Mouse (Mus musculus) midbrain, embryonic 15.5 days (tissue): ENCODE measurements around the gene Ubr1. TPM values are rescaled to one million over a fixed set of nuclear protein-coding genes. Genes with fewer than 3 reads are reported as not detected.

Experiments used
- ATAC-seq: fragments of 200-750 bp; cut with Nextera tagmentation; replicated peaks from 2 replicates; pipeline ENCODE4 v1.8.0; 2017; ENCODE audit warnings: moderate TSS enrichment
- H3K27ac ChIP-seq: fragments of 300-500 bp; sonication (generic); 2 replicates; pipeline ENCODE4 v1.5.1; 2015; ENCODE audit warnings: mild to moderate bottlenecking, inconsistent platforms
- H3K27me3 ChIP-seq: fragments of 300-500 bp; sonication (generic); replicated peaks from 2 replicates; pipeline ENCODE4 v1.6.1; 2015; ENCODE audit warnings: inconsistent platforms
- H3K36me3 ChIP-seq: fragments of 300-500 bp; sonication (generic); replicated peaks from 2 replicates; pipeline ENCODE4 v1.6.1; 2015; ENCODE audit warnings: inconsistent platforms
- H3K4me1 ChIP-seq: fragments of 300-500 bp; sonication (generic); 2 replicates; pipeline ENCODE4 v1.6.1; 2015; ENCODE audit warnings: inconsistent platforms
- H3K4me2 ChIP-seq: fragments of 300-500 bp; sonication (generic); 2 replicates; pipeline ENCODE4 v1.6.1; 2015; ENCODE audit warnings: inconsistent platforms, mild to moderate bottlenecking, moderate library complexity
- H3K4me3 ChIP-seq: fragments of 300-500 bp; sonication (generic); 2 replicates; pipeline ENCODE4 v1.5.1; 2015; ENCODE audit warnings: mild to moderate bottlenecking, inconsistent platforms
- H3K9ac ChIP-seq: fragments of 300-500 bp; sonication (generic); 2 replicates; pipeline ENCODE4 v1.6.1; 2015; ENCODE audit warnings: mild to moderate bottlenecking, inconsistent platforms
- H3K9me3 ChIP-seq: fragments of 300-500 bp; sonication (generic); 2 replicates; pipeline ENCODE4 v1.6.1; 2016; ENCODE audit warnings: inconsistent platforms
- WGBS: fragments of 180-500 bp; shearing (Covaris S2); methylation state at CpG from one replicate; pipeline ENCODE4 v1.1.7; 2015; ENCODE audit warnings: mixed read lengths; 5-methylcytosine and 5-hydroxymethylcytosine counted together
- polyA plus RNA-seq: library from polyadenylated mRNA; unstranded; fragments of >200 nt; fragmentation: Nextera tagmentation; extraction: Ambion mirVana; gene quantifications from 2 replicates; pipeline ENCODE4 v1.2.1, GENCODE M21; 2015

Ubr1 gene
- polyA plus RNA-seq, 1 experiment from 2014 or later: 38.5 TPM

DNA sequence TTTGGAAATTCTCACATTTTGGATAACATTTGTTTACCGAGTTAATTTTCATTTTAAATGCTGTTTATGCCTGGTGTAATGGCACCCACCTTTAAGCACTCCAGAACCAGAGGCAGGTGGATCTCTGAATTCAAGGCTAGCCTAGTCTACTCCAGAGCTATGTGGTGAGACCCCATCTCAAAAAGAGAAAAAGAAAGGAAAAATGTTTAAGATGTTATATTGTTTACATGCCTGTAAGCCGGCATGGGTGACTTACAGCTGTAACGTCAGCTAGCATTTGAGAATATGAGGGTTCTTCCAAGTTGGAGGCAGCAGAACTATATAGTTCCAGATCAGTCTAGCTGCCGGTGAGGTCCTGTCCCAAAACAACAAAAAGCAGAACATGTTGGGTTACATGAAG, 1.3 kb upstream of the Ubr1 start:
- WGBS: 94% methylated on average over 4 of the region's 4 CpGs
- H3K4me3 ChIP-seq: no peak overlapping the region
- H3K4me1 ChIP-seq: peaks cover 35% of the 10 kb centered on the region
- no peaks in the 10 kb centered on the region for H3K9me3 ChIP-seq
- 0 out of 2 replicates have a peak, but pooled peaks cover 3% of the 10 kb centered on the region for H3K27me3 ChIP-seq
- no peak for ATAC-seq
- no peak overlapping the region for H3K9ac ChIP-seq
- H3K4me2 ChIP-seq: no peak overlapping the region
- no peaks in the 10 kb centered on the region for H3K36me3 ChIP-seq
- no peak overlapping the region for H3K27ac ChIP-seq

DNA sequence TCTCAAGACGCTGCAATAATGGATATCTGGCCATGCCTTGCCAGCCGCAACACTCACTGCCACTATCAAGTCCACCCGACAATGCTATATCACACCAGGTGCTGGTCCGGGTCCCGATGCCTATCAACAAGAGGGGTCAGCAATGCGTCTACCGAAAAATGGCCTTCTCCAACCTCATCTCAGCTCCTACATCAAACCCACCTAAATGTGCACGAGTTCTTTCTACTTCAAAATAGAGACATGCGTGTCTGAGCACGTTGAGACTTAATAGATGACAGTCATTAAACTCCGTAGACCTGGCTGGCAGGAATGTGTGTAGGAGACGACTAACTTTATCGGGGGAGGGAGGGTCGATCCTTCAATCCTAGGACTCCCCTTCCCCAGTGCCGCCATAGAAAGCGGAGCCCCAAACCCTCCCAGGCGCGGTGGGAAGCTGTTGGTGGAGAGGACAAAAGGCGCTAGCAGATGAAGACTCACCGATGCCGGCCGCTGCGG, 423 bp downstream of the Ubr1 start:
- peak; percentile 84 for ATAC-seq
- H3K36me3 ChIP-seq: no peaks in the 10 kb centered on the region
- peak overlapping the region; percentile 91 for H3K27ac ChIP-seq
- WGBS: under 1% methylated on average over 23 of the region's 23 CpGs
- H3K4me1 ChIP-seq: peaks cover 32% of the 10 kb centered on the region
- H3K4me3 ChIP-seq: peak overlapping the region; percentile 89
- no peaks in the 10 kb centered on the region for H3K9me3 ChIP-seq
- H3K9ac ChIP-seq: peak overlapping the region; percentile 85
- H3K4me2 ChIP-seq: peak overlapping the region; percentile 71
- H3K27me3 ChIP-seq: 0 out of 2 replicates have a peak, but pooled peaks cover 3% of the 10 kb centered on the region

DNA sequence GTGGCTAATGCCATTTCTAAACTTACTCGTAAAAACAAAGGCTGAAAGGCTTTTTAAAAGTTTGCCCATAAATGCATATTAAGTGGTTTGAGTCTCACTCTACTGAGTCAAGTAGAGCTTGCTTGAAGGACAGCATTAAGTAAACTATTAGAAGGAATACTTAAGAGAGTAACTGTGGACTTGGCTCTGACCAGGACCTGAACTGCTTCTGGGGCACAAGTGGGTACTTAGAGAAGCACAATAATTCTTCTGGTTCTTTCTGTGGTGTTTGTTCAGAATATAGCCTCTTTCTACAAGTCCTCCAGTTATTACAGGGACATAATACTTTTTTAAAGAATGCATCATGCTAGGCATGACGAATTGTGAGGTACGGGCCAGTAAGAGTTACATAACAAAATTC, 5.0 kb downstream of the Ubr1 start:
- H3K4me3 ChIP-seq: no peak overlapping the region
- no peak for ATAC-seq
- no peaks in the 10 kb centered on the region for H3K9me3 ChIP-seq
- WGBS: 89% methylated on average over 3 of the region's 3 CpGs
- H3K27me3 ChIP-seq: no peaks in the 10 kb centered on the region
- H3K4me2 ChIP-seq: no peak overlapping the region
- H3K4me1 ChIP-seq: peaks cover 22% of the 10 kb centered on the region
- H3K9ac ChIP-seq: no peak overlapping the region
- H3K27ac ChIP-seq: no peak overlapping the region
- H3K36me3 ChIP-seq: 0 out of 2 replicates have a peak, but pooled peaks cover 3% of the 10 kb centered on the region

DNA sequence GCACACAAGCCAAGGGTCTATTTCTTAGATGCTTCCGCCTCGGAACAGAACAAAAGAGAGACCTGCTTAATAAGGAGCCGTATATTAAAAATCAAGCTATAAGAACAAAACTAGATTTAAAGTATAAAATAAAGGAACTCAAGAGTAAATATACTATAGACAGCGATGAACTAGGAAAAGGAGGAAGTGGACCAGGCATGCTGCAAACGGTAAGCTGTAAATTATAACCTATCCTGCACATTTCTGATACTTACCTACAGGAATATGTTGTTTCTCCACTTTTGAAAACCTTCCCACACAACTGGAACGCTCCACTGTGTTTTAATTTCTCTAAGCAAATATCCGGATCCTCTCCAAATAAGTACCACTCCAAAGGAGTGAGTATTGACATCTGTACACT, 7.4 kb downstream of the Ubr1 start:
- no peak for ATAC-seq
- no peak overlapping the region for H3K4me3 ChIP-seq
- H3K27me3 ChIP-seq: no peaks in the 10 kb centered on the region
- no peak overlapping the region for H3K9ac ChIP-seq
- 0 out of 2 replicates have a peak, but pooled peaks cover 7% of the 10 kb centered on the region for H3K4me1 ChIP-seq
- no peak overlapping the region for H3K27ac ChIP-seq
- 94% methylated on average over 7 of the region's 7 CpGs for WGBS
- H3K9me3 ChIP-seq: no peaks in the 10 kb centered on the region
- H3K4me2 ChIP-seq: no peak overlapping the region
- 0 out of 2 replicates have a peak, but pooled peaks cover 3% of the 10 kb centered on the region for H3K36me3 ChIP-seq

DNA sequence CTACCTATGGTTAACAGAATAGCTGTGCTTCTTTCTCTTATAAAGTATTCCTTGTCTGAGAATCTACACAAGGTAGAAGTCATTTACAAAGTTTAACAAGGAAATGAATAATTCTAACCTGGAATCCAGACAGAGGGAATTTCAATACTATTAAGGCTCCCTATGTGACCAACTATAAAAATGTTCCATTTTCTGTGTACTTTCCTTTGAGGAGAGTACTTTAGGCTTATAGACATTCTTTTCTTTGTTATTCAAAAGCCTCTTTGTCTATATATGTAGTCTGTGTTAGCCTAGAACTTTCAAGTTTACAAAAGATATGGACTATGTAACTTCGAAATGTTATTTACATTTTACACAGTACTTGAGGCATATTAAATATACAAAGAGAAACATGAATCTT, 10.3 kb downstream of the Ubr1 start:
- ATAC-seq: no peak
- Histone ChIP-seq H3K9ac (no peak overlapping the region), H3K36me3 (0 out of 2 replicates have a peak, but pooled peaks cover 3% of the 10 kb centered on the region), H3K27me3 (no peaks in the 10 kb centered on the region), H3K9me3 (no peaks in the 10 kb centered on the region), H3K4me2 (no peak overlapping the region), H3K4me3 (no peak overlapping the region), H3K27ac (no peak overlapping the region), H3K4me1 (no peaks in the 10 kb centered on the region)
- WGBS: 94% methylated on average over 1 of the region's 1 CpGs

DNA sequence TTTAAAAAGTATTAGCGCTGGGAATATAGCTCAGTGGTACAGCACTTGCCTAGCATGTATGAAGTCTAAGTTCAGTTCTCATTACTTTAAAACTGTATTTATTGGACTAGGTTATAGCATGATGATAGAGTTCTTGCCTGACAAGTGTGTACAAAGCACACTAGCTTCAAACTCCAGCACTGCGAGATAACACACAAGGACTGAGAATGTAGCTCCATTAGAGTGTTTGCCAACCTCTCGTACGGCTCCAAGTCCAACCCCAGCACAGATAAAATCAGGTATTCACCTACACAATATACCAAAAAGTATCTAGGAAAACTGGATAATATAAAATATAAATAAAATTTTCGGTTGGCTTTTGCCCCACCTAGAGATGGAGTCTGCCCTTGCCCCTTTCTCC, 10.7 kb downstream of the Ubr1 start:
- no peak for ATAC-seq
- Histone ChIP-seq H3K27ac (no peak overlapping the region), H3K4me2 (no peak overlapping the region), H3K27me3 (no peaks in the 10 kb centered on the region), H3K4me3 (no peak overlapping the region), H3K4me1 (no peaks in the 10 kb centered on the region), H3K9ac (no peak overlapping the region), H3K9me3 (no peaks in the 10 kb centered on the region), H3K36me3 (peaks cover 3% of the 10 kb centered on the region; the same call in 1 of the 2 replicates)
- 97% methylated on average over 5 of the region's 5 CpGs for WGBS

DNA sequence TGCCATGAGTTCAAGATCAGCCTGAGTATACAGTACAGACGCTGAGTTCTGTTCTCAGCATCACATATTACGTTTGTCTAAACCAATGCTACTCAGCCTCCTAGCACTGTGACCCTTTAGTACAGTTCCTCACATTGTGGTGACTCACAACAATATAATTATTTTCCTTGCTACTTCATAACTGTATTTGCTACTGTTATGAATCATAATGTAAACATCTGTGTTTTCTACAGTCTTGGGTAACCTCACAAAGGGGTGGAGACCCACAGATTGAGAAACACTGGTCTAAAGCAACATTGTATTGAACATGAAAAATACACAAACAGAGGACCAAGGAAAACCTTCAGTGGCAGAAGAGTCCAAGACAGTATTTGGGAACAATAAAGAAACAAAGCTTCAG, 11.2 kb downstream of the Ubr1 start:
- Histone ChIP-seq H3K4me2 (no peak overlapping the region), H3K4me3 (no peak overlapping the region), H3K27me3 (no peaks in the 10 kb centered on the region), H3K9ac (no peak overlapping the region), H3K27ac (no peak overlapping the region), H3K4me1 (no peaks in the 10 kb centered on the region), H3K36me3 (peaks cover 3% of the 10 kb centered on the region; the same call in 1 of the 2 replicates), H3K9me3 (no peaks in the 10 kb centered on the region)
- ATAC-seq: no peak
- WGBS: 93% methylated on average over 2 of the region's 2 CpGs

DNA sequence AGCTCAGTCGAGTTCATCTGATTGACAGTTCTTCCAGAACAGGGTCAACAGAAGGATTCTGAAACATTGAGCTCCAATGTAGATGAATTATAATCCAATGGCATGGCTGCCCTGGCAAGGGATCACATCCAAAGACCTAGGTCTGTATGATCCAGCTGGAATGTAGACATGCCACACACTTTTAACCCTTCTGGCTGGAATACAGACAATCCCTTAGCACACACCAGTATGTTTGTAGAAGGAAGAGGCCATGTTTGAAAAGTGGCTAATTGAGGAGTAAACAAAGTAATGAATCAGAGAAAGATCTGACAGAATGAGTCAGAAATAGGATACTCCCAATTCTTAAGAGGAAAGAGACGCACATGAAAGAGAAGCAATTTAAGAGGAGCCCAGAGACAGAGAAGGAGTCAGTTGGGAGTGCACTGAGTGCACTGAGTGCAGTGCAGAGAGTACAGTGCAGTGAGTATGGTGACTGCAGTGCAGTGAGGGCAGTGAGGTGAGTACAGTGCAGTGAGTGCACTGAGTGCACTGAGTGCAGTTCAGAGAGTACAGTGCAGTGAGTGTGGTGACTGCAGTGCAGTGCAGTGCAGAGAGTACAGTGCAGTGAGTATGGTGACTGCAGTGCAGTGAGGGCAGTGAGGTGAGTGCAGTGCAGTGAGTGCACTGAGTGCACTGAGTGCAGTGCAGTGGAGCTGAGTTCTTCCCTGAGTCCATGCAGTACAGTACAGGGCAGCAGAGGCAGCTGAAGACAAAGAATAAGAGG, 18.2 kb downstream of the Ubr1 start:
- peaks cover 11% of the 10 kb centered on the region; the same call in 1 of the 2 replicates for H3K36me3 ChIP-seq
- 83% methylated on average over 2 of the region's 2 CpGs for WGBS

DNA sequence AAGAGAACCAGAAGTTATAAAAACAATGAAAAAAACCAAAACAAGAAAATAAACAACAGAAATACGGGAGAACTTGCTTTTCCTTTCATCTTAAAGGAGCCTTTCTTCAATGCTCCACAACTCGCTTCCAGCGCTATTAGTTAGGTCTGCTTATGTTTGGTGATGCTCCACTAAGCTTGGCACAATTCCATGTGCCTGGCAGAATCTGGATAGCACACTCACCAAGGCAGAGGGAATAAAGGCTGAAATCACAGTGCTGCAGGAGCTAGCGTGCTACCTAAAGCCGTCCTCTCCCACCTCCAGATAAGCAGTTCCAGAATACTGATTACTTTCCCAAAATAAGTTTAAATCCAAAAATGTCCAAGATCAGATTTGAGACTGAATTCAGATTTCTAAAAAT, 19.3 kb downstream of the Ubr1 start:
- Histone ChIP-seq H3K27me3 (no peaks in the 10 kb centered on the region), H3K4me3 (no peak overlapping the region), H3K9me3 (no peaks in the 10 kb centered on the region), H3K4me1 (no peaks in the 10 kb centered on the region), H3K9ac (no peak overlapping the region), H3K36me3 (peaks cover 19% of the 10 kb centered on the region), H3K4me2 (no peak overlapping the region), H3K27ac (no peak overlapping the region)
- WGBS: 79% methylated on average over 5 of the region's 5 CpGs
- no peak for ATAC-seq

More for the DNA sequence above, 18.2 kb downstream of the Ubr1 start:
- H3K9ac ChIP-seq: no peak overlapping the region
- H3K27me3 ChIP-seq: no peaks in the 10 kb centered on the region
- H3K27ac ChIP-seq: no peak overlapping the region
- no peak for ATAC-seq
- H3K4me2 ChIP-seq: no peak overlapping the region
- no peak overlapping the region for H3K4me3 ChIP-seq
- H3K4me1 ChIP-seq: no peaks in the 10 kb centered on the region
- no peaks in the 10 kb centered on the region for H3K9me3 ChIP-seq

DNA sequence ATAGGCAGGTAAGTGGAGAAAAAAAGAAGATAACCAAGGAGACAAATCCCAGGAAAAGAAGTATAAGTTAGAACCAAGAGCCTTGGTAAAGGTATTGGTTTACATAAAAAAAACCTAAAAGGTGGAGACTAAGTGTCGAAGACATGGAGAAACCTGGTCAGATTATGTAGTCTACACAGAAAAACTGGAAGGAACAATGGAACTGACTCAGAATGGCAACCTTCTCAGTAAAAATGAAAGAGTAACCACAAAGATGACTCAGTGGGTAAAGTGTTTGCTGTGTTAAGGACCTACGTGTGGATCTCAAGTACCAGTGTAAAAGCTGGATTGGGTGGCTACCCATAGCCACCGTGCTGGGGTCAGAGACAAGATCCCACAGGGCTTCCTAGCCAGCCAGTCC, 37.5 kb downstream of the Ubr1 start:
- H3K4me2 ChIP-seq: no peak overlapping the region
- WGBS: 98% methylated on average over 3 of the region's 3 CpGs
- no peaks in the 10 kb centered on the region for H3K4me1 ChIP-seq
- no peak overlapping the region for H3K4me3 ChIP-seq
- H3K9ac ChIP-seq: no peak overlapping the region
- H3K27me3 ChIP-seq: no peaks in the 10 kb centered on the region
- ATAC-seq: no peak
- no peaks in the 10 kb centered on the region for H3K9me3 ChIP-seq
- H3K27ac ChIP-seq: no peak overlapping the region
- H3K36me3 ChIP-seq: peaks cover 51% of the 10 kb centered on the region

DNA sequence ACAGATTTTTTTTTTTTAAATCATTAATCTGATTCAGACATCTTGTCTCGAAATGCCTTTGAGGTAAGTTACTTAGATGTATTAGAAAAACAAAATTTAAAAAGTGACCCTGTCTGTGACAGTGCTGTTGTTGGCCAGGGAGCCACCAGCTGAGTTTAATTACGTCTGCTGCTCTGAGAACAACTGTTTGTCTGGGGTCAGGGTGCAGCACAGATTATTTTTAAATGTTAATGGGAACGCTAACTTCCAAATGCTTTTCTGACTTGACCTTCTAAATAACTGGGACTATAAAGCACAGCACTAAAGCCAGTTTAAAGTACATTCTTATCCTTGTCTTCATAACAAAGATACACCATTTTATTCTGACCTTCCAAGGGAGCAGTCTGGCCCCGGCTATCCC, 61.0 kb downstream of the Ubr1 start:
- H3K36me3 ChIP-seq: peaks cover 23% of the 10 kb centered on the region
- WGBS: 80% methylated on average over 4 of the region's 4 CpGs
- H3K9ac ChIP-seq: no peak overlapping the region
- H3K4me3 ChIP-seq: no peak overlapping the region
- no peaks in the 10 kb centered on the region for H3K27me3 ChIP-seq
- H3K4me1 ChIP-seq: no peaks in the 10 kb centered on the region
- ATAC-seq: no peak
- H3K4me2 ChIP-seq: no peak overlapping the region
- no peak overlapping the region for H3K27ac ChIP-seq
- H3K9me3 ChIP-seq: no peaks in the 10 kb centered on the region

DNA sequence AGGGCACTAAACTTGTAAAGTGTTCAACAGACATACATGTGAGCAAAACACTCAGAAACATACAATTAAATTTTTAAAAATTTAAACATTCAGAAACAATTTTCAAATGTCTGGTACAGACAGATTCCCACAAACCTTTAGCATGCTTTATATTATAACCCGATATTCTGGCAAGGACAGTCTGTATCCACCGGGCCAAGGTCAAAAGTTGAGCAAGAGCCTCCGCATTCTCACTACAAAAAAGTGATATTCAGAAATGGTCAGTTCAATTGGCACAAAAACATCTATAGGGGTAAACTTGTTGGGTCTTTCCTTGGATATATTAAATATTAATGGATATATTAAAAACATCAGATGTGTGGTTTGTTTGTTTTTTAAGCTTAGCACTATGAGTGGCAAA, 74.2 kb downstream of the Ubr1 start:
- Histone ChIP-seq H3K9ac (no peak overlapping the region), H3K4me3 (no peak overlapping the region), H3K9me3 (no peaks in the 10 kb centered on the region), H3K36me3 (peaks cover 43% of the 10 kb centered on the region), H3K4me1 (no peaks in the 10 kb centered on the region), H3K27ac (no peak overlapping the region), H3K4me2 (no peak overlapping the region), H3K27me3 (no peaks in the 10 kb centered on the region)
- over 99% methylated on average over 3 of the region's 3 CpGs for whole genome bisulfite sequencing
- no peak for ATAC-seq

DNA sequence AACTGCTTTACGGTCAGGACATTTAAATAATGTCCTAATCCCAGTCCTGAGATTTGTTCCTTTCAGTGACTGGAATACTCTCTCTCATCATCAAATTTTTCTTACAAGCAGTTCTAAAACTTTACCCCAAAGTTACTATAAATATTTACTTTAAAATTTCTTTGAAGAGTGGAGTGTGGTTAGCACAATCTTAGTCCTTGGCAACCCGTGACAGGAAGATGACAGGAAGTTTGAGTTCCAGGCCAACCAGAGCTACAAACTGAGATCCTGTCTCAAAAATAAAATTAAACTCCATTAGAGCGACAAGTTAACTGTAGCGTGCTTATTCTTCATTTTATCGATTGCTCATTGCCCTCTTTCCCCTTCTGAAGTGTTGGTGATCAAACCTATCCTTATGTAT, 82.9 kb downstream of the Ubr1 start:
- H3K4me3 ChIP-seq: no peak overlapping the region
- no peaks in the 10 kb centered on the region for H3K4me1 ChIP-seq
- WGBS: 96% methylated on average over 5 of the region's 5 CpGs
- H3K36me3 ChIP-seq: peaks cover 44% of the 10 kb centered on the region
- no peak overlapping the region for H3K9ac ChIP-seq
- no peaks in the 10 kb centered on the region for H3K9me3 ChIP-seq
- H3K4me2 ChIP-seq: no peak overlapping the region
- no peaks in the 10 kb centered on the region for H3K27me3 ChIP-seq
- H3K27ac ChIP-seq: no peak overlapping the region
- no peak for ATAC-seq
